Mouse (Mus musculus): ENCODE measurements around the gene Npvf.
"Not testable (repeated sequence)": the region's sequence is repeated elsewhere in the genome, so short reads cannot be mapped to it uniquely, and the experiment has no call there.

Gene Npvf

DNA sequence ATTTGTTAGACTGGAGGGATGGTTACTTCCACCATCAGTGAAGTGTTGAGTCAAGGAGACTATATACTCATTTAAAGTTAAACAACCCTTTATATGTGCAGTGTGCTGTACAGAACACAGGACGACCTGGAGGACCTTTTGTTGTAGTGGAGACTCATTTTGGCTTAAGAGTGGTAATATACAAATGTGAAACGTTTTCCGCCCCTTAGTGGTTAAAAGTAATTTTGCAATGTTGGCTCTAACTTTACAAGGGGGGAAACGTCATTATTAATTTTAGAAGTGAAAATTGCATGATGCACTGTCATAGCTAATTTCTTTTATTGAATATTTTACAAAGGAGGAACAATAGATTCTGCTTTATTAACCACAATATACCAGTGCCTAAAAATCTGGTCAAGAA, 13.9 kb downstream of the Npvf start:
- DNase-seq (ENCODE audit: low spot score in 2 of 2), result no peak

DNA sequence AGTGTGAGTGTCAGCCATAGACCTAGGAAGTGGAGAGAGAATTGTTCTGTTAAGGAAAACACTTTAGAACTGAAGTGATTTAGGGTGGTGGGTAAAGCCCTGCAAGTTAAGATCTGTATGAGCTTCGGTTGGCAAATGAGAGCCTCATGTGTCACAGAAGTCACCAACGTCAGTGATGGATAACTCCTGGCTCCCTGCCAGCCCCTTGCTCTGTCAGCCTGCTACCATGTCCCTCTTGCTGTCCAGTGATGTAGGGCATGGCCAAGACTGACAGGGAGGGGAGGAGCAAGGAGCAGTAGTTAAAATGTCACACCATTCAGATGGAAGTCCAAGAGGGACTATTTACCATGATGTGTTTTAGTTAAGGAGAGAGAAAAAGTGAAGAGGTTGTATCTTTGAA, 14.6 kb downstream of the Npvf start:
- DNase-seq (ENCODE audit: low spot score in 2 of 2), result no peak

DNA sequence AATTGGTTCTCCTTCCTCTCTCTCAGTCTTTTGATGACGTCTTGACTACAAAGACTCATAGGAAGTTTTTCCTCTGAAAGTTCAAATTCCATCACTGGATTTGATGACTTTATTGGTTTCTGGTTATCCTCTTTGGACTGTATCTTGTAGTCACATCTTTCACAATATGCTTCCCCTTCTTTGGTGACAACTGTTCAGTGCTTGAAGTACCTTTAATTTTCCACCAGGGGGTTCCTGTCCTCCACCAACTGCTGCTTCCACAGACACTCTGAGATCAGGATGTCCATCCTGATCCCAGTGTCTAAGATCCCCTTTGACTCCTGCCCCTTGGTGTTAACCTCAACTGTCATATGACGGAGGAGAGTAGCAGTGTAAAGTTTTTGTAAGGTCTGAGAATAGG, 28.1 kb downstream of the Npvf start:
- DNase-seq (ENCODE audit: low spot score in 2 of 2), result not testable (repeated sequence)

DNA sequence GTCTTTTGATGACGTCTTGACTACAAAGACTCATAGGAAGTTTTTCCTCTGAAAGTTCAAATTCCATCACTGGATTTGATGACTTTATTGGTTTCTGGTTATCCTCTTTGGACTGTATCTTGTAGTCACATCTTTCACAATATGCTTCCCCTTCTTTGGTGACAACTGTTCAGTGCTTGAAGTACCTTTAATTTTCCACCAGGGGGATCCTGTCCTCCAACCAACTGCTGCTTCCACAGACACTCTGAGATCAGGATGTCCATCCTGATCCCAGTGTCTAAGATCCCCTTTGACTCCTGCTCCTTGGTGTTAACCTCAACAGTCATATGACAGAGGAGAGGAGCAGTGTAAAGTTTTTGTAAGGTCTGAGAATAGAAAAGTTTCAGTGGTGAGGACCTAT, 36.0 kb downstream of the Npvf start:
- DNase-seq (ENCODE audit: low spot score in 2 of 2), result not testable (repeated sequence)

DNA sequence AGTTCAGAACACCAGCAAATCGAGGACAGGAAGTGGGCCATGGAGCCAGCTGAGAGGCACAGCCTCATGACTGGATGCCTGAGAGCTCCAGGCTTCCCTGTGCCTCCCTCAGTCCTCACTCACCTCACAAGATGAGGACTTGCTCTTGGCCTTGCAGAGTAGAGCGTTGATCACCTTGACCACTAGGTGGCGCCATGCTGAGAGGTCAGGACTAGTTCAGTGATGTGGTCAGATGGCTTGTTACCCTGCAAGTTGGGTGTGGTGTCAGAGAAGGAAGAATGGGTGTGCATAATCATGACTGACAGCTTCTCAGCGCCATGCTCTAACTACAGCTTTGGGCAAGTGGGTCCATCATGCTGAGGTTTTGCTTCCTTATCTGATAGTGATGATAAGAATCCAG, 52.6 kb downstream of the Npvf start:
- DNase-seq (ENCODE audit: low spot score in 2 of 2), result no peak
